Mouse (Mus musculus) intestine, postnatal 0 days (tissue): ENCODE results near the gene Lurap1. TPM values are rescaled to one million over a fixed set of nuclear protein-coding genes. Genes with fewer than 3 reads are reported as not detected.
A peak's percentile ranks its signal among the peaks of the same experiment; 100 is the strongest.

Experiments
- ATAC-seq: fragments of 200-750 bp; cut with Nextera tagmentation; 2 replicates; pipeline ENCODE4 v1.8.0; 2017; ENCODE audit warnings: mild to moderate bottlenecking, moderate TSS enrichment, moderate library complexity
- H3K27ac ChIP-seq: fragments of 300-500 bp; sonication (generic); 2 replicates; pipeline ENCODE4 v1.5.1; 2014; ENCODE audit warnings: mild to moderate bottlenecking, low read depth, low read length, moderate library complexity
- H3K27me3 ChIP-seq: fragments of 300-500 bp; sonication (generic); replicated peaks from 2 replicates; pipeline ENCODE4 v1.6.1; 2014; ENCODE audit warnings: low read length, mixed read lengths; ENCODE audit not compliant: control insufficient read depth, insufficient read depth
- H3K36me3 ChIP-seq: fragments of 300-500 bp; sonication (generic); 2 replicates; pipeline ENCODE4 v1.6.1; 2014; ENCODE audit warnings: mild to moderate bottlenecking, moderate library complexity; ENCODE audit not compliant: control insufficient read depth, insufficient read depth
- H3K4me1 ChIP-seq: fragments of 300-500 bp; sonication (generic); replicated peaks from 2 replicates; pipeline ENCODE4 v1.6.1; 2014; ENCODE audit warnings: antibody characterized with exemption, low read length, mixed read lengths; ENCODE audit not compliant: control insufficient read depth, insufficient read depth
- H3K4me2 ChIP-seq: fragments of 300-500 bp; sonication (generic); replicated peaks from 2 replicates; pipeline ENCODE4 v1.6.1; 2014; ENCODE audit warnings: low read depth, mild to moderate bottlenecking, moderate library complexity
- H3K4me3 ChIP-seq: fragments of 300-500 bp; sonication (generic); 2 replicates; pipeline ENCODE4 v1.5.1; 2014; ENCODE audit warnings: low read depth, low read length
- H3K9ac ChIP-seq: fragments of 300-500 bp; sonication (generic); 2 replicates; pipeline ENCODE4 v1.6.1; 2014; ENCODE audit warnings: mild to moderate bottlenecking, low read depth, low read length
- H3K9me3 ChIP-seq: fragments of 300-500 bp; sonication (generic); 2 replicates; pipeline ENCODE4 v1.6.1; 2016; ENCODE audit warnings: mixed run types; ENCODE audit not compliant: control insufficient read depth
- CTCF ChIP-seq: sonication (generic); IDR thresholded peaks from 2 replicates; pipeline ENCODE4 v1.5.1; 2016; ENCODE audit warnings: low read depth, mild to moderate bottlenecking, control low read depth, antibody characterized with exemption, moderate library complexity
- WGBS: fragments of 180-500 bp; shearing (Covaris S2); extraction: QIAGEN DNeasy Blood & Tissue Kit; methylation state at CpG from one replicate; pipeline ENCODE4 v1.1.7; 2014; 5-methylcytosine and 5-hydroxymethylcytosine counted together
- polyA plus RNA-seq: library from polyadenylated mRNA; unstranded; fragments of >200 nt; fragmentation: Nextera tagmentation; extraction: Ambion mirVana; gene quantifications from 2 replicates; pipeline ENCODE4 v1.2.1, GENCODE M21; 2015

Gene Lurap1
- polyA plus RNA-seq, result 0.56 and 0.68 TPM in 2 replicates

- 64% methylated on average over 6 of the region's 6 CpGs for WGBS
- ATAC-seq, result no peak
- H3K4me3 ChIP-seq, result peak within 1 kb of the TSS; percentile 55
- H3K27ac ChIP-seq, result peak within 1 kb of the TSS; percentile 37; the same call in 1 of the 2 replicates
- H3K27me3 ChIP-seq, result no peaks in the 10 kb centered on the region
- H3K4me2 ChIP-seq, result peak within 1 kb of the TSS; percentile 76
- H3K9ac ChIP-seq, result peak within 1 kb of the TSS; percentile 78
- peaks cover 42% of the 10 kb centered on the region for H3K36me3 ChIP-seq
- H3K4me1 ChIP-seq, result no peaks in the 10 kb centered on the region
- H3K9me3 ChIP-seq, result no peaks in the 10 kb centered on the region
- TF ChIP-seq CTCF, result no peak
These were observed at the start of gene Lurap1 for GRCm38 (mm10) chr4:116151238-116151637. TSS of gene Lurap1 (minus strand) at chr4:116151338.

GRCm38 (mm10) chr4:116198422-116198821 is 47.3 kb upstream of the Lurap1 start:
- H3K4me3 ChIP-seq, result no peak overlapping the region
- no peaks in the 10 kb centered on the region for H3K27me3 ChIP-seq
- H3K4me1 ChIP-seq, result no peaks in the 10 kb centered on the region
- no peak overlapping the region for H3K27ac ChIP-seq
- no peak for ATAC-seq
- TF ChIP-seq CTCF, result peak; percentile 55
- WGBS, result 80% methylated on average over 2 of the region's 2 CpGs
- no peak overlapping the region for H3K4me2 ChIP-seq
- no peaks in the 10 kb centered on the region for H3K9me3 ChIP-seq
- H3K9ac ChIP-seq, result no peak overlapping the region
- no peaks in the 10 kb centered on the region for H3K36me3 ChIP-seq

GRCm38 (mm10) chr4:116193583-116194383 is 42.6 kb upstream of the Lurap1 start:
- WGBS, result 50% methylated on average over 9 of the region's 9 CpGs
- H3K9ac ChIP-seq, result no peak overlapping the region
- no peaks in the 10 kb centered on the region for H3K9me3 ChIP-seq
- H3K4me3 ChIP-seq, result no peak overlapping the region
- H3K4me1 ChIP-seq, result no peaks in the 10 kb centered on the region
- H3K4me2 ChIP-seq, result no peak overlapping the region
- no peak for TF ChIP-seq CTCF
- H3K36me3 ChIP-seq, result no peaks in the 10 kb centered on the region
- H3K27me3 ChIP-seq, result no peaks in the 10 kb centered on the region
- ATAC-seq, result no peak
- H3K27ac ChIP-seq, result no peak overlapping the region

GRCm38 (mm10) chr4:116192286-116192835 is 41.2 kb upstream of the Lurap1 start:
- 49% methylated on average over 4 of the region's 4 CpGs for WGBS
- no peaks in the 10 kb centered on the region for H3K27me3 ChIP-seq
- H3K27ac ChIP-seq, result no peak overlapping the region
- no peak overlapping the region for H3K4me3 ChIP-seq
- no peak for ATAC-seq
- H3K36me3 ChIP-seq, result no peaks in the 10 kb centered on the region
- H3K4me1 ChIP-seq, result no peaks in the 10 kb centered on the region
- H3K9me3 ChIP-seq, result no peaks in the 10 kb centered on the region
- no peak for TF ChIP-seq CTCF
- no peak overlapping the region for H3K4me2 ChIP-seq
- no peak overlapping the region for H3K9ac ChIP-seq

GRCm38 (mm10) chr4:116185083-116185482 is 33.9 kb upstream of the Lurap1 start:
- 77% methylated on average over 4 of the region's 4 CpGs for WGBS
- no peak overlapping the region for H3K4me2 ChIP-seq
- no peak overlapping the region for H3K27ac ChIP-seq
- H3K27me3 ChIP-seq, result no peaks in the 10 kb centered on the region
- no peak for TF ChIP-seq CTCF
- H3K9me3 ChIP-seq, result no peaks in the 10 kb centered on the region
- H3K9ac ChIP-seq, result no peak overlapping the region
- H3K4me3 ChIP-seq, result no peak overlapping the region
- H3K4me1 ChIP-seq, result no peaks in the 10 kb centered on the region
- no peaks in the 10 kb centered on the region for H3K36me3 ChIP-seq
- ATAC-seq, result peak; percentile 36

- no peaks in the 10 kb centered on the region for H3K27me3 ChIP-seq
- no peaks in the 10 kb centered on the region for H3K4me1 ChIP-seq
- no peak overlapping the region for H3K27ac ChIP-seq
- no peak overlapping the region for H3K9ac ChIP-seq
- ATAC-seq, result no peak
- no peak for TF ChIP-seq CTCF
- H3K4me2 ChIP-seq, result no peak overlapping the region
- H3K9me3 ChIP-seq, result no peaks in the 10 kb centered on the region
- 38% methylated on average over 12 of the region's 12 CpGs for WGBS
- no peak overlapping the region for H3K4me3 ChIP-seq
- no peaks in the 10 kb centered on the region for H3K36me3 ChIP-seq
These were observed 31.6 kb upstream of the Lurap1 start for GRCm38 (mm10) chr4:116182745-116183144.
